Mouse (Mus musculus) central nervous system, embryonic 14 days (tissue): Measurements from ENCODE around the gene Thoc3. TPM values are rescaled to one million over a fixed set of nuclear protein-coding genes. Genes with fewer than 3 reads are reported as not detected.

ENCODE experiments used
- polyA plus RNA-seq: library from polyadenylated mRNA; depleted of rRNA; stranded (reverse); fragments of >200 nt; gene quantifications from 2 replicates; pipeline ENCODE4 v1.2.3, GENCODE M21; 2012; rRNA removed

Thoc3 gene
- 49.5 and 54.2 TPM in 2 replicates for polyA plus RNA-seq

GRCm38 (mm10) chr13:54468098-54469011 is at the start of gene Thoc3:
Gene Thoc3 (minus strand): TSS chr13:54468849.

GRCm38 (mm10) chr13:54503604-54504521 is 35.2 kb upstream of the Thoc3 start, which contains the start of gene Simc1:
Gene Simc1 (plus strand): TSS chr13:54503779.

Other genes with a start within 250 kb of the Thoc3 start
- gene Cplx2, start 97.5 kb downstream of the Thoc3 start, polyA plus RNA-seq: 45.9 and 48.3 TPM in 2 replicates
- gene Simc1, start 34.9 kb upstream of the Thoc3 start, polyA plus RNA-seq: 33.4 and 35.6 TPM in 2 replicates
- 139 and 162 TPM in 2 replicates for gene 4833439L19Rik, start 96.6 kb upstream of the Thoc3 start, polyA plus RNA-seq
- gene Arl10, start 106.2 kb upstream of the Thoc3 start, polyA plus RNA-seq: 71.1 and 73.2 TPM in 2 replicates
- 41.4 and 43.6 TPM in 2 replicates for gene Nop16, start 121.2 kb upstream of the Thoc3 start, polyA plus RNA-seq
- 127 and 138 TPM in 2 replicates for gene Higd2a, start 121.4 kb upstream of the Thoc3 start, polyA plus RNA-seq
- 89.3 and 101 TPM in 2 replicates for gene Cltb, start 142.5 kb upstream of the Thoc3 start, polyA plus RNA-seq
- gene Faf2, start 152.9 kb upstream of the Thoc3 start, polyA plus RNA-seq: 41.4 and 43.7 TPM in 2 replicates
- gene Rnf44, start 225.1 kb upstream of the Thoc3 start, polyA plus RNA-seq: 157 and 162 TPM in 2 replicates
- gene Cdhr2, start 232.6 kb upstream of the Thoc3 start, polyA plus RNA-seq: 0.07 and 0.09 TPM in 2 replicates